Mouse (Mus musculus) brain, embryonic 14.5 days (tissue): ENCODE data around the gene Phlda1. TPM values are rescaled to one million over a fixed set of nuclear protein-coding genes. Genes with fewer than 3 reads are reported as not detected.

ENCODE experiments used
- DNase-seq: peaks from one replicate; pipeline ENCODE4 v3.0.0-alpha.2; 2011; ENCODE audit warnings: low read depth
- CTCF ChIP-seq: fragments of 200-500 bp; IDR thresholded peaks from 2 replicates; pipeline ENCODE4 v1.5.1; 2012; ENCODE audit warnings: inconsistent platforms, mild to moderate bottlenecking, moderate library complexity, borderline replicate concordance; ENCODE audit not compliant: insufficient read depth, insufficient read length; ENCODE audit errors: extremely low read depth
- POLR2A ChIP-seq: fragments of 200-500 bp; IDR thresholded peaks from 2 replicates; pipeline ENCODE4 v1.6.1; 2012; ENCODE audit warnings: mild to moderate bottlenecking, inconsistent platforms, borderline replicate concordance; ENCODE audit not compliant: poor library complexity, insufficient read depth, insufficient read length, severe bottlenecking; ENCODE audit errors: extremely low read depth
- polyA plus RNA-seq: library from polyadenylated mRNA; depleted of rRNA; stranded (reverse); fragments of >200 nt; gene quantifications from 2 replicates; pipeline ENCODE4 v1.2.3, GENCODE M21; 2012; rRNA removed

The Phlda1 gene
- 28.5 and 40.6 TPM in 2 replicates for polyA plus RNA-seq

DNA sequence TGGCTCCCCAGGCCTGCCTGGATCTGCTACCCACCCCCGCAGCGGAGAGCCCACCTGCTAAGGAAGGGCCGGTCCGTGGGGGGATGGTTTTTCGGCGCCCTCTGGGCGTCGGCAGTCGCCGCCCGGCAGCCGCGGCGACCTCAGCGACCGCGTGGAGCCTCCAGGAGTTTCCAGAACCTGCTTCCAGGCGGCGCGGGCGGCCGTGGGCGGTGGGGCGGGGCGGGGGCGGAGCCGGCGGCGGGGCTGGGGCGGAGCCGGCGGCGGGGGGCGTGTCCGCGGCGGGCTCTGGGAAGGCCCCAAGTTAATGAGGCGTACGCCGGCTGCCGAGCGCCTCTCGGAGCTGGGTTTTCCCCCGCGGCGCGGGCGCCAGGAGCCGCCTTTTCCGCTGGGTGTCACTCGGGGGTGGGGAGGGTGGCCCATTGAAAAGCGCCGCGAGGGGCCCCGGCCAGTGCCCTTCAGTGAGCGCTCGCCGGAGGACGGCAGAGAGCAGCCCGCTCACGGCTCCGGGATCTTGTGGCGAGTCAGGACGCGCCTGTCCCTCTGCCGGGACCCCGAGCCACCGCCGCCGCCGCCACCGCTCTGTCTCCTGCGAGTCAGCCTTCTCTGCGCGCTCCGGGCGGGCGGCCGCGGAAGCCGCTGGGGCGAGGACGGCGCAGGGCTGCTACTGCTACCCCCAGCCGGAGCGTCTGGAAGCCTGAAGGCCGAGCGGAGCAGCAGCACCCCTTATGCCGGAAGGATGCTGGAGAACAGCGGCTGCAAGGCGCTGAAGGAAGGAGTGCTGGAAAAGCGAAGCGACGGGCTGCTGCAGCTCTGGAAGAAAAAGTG, at the start of gene Phlda1:
Phlda1 (plus strand) TSS at position 186 of the 825 bp plus-strand sequence.
- TF ChIP-seq POLR2A (peak; percentile 56; the same call in 1 of the 2 replicates), CTCF (0 out of 2 replicates have a peak, but pooled peaks have one; percentile 24)
- peak; percentile 94 for DNase-seq

DNA sequence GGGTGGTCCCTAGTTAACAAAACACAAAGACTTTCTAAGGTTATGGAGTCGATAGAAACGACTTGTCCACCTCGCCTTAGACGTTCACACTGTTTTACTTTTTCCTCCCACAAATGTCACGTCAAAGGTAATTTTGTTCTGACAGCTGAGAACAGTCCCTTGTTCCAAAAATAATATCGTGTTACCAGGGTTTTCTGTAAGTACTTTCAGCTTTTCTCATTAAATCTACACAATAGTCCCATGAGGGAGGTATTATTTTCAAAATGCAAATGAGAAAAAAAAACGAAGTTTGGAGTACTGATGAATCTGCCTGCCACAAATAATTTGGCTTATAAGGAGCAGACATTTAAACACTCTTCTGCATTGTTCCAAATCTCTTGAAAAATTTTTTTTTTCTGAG, 48.0 kb upstream of the Phlda1 start:
- DNase-seq = no peak
- TF ChIP-seq CTCF (no peak), POLR2A (no peak)

DNA sequence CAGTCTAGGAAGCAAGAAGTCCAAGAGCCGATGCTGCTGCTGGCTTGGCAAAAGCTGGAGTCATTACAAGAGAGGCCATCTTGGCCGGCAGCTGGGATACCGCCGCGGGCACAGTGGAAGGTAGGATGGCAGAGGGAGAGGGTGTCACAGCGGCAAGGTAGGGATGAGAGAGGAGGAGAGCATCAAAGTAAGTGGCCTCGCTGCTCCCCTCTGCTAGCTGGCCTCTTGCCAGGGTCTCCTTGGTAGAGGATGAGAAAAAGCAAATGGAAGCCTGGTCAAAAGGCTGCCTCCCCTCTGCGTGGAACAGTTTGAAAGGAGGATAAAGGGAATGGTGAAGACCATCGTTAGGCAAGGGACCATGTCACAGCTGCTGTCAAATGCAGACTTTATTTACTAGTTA, 47.0 kb upstream of the Phlda1 start:
- TF ChIP-seq CTCF = no peak
- DNase-seq = peak; percentile 62

DNA sequence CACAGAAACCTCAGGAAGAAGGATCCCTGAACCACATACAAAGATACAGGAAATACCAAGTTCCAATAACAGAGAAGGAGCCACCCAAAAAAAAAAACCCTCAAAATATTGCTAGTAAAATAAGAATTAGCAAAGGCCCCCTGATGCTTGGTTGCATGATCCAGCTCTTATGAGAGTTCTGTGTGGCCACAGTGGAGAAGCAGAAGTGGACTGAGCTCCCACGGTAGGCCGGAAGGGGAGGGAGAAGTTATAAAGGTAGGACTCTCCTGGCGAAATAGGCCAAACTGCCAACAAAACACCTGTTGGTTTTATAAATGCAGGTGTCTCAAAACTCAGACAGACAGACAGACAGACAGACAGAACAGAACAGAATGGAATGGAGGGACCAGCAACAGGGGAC, 46.2 kb upstream of the Phlda1 start:
- TF ChIP-seq POLR2A (no peak), CTCF (no peak)
- DNase-seq = no peak

DNA sequence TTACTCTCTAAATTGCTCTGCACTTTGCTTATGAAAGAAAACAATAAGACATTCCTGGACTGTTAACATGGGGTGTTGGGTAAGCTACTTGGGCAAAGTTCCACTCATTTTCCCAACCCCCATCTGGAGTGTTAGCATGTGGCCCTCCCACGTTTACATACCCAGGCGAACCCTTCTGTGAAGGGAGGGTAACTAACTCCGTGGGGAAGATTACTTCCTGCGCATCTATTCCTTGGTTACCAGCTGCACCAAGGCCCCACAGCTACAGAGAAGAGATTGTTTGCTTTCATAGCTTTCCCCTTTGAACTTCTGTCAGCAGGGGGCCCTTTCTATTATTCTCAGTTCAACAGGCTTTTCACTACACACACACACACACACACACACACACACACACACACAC, 45.7 kb upstream of the Phlda1 start:
- DNase-seq = peak; percentile 65
- TF ChIP-seq CTCF (no peak), POLR2A (no peak)

DNA sequence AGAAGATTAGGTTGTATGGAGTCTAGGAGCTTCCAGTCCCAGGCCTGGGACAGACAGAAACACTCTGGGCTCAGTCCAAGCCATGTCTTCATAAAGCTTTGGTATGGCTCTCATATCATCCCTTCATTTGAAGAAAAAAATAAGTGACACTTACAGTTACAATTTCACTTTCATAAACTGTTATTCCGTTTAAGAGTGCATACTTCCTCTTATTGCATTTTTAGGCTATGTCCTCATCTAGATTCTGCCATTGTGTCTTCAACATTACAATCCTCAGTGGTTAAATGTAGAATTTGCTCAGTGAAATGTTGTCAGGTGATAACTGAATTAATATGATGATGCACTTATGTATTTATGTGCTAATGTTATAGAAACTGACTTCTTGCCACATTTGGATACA, 41.3 kb upstream of the Phlda1 start:
- TF ChIP-seq CTCF = no peak
- TF ChIP-seq POLR2A = no peak
- DNase-seq = no peak

DNA sequence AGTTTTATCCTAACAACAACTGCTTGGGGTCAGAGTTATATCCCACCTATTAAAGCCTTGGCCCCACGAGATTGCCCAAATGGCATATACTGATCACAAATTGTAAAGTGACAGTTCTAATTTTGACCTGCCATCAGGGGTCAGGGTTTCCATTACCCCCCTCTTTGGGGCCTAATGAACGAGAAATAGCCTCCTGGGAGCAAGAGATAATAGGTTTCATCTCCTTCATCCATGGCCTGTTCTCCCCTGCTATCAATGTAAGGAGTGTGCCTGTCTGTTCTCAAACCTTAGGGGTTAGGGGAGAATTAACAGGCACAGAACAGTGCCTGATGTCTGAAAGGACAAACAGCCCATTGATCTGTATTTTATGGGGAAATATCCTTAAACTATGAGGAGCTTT, 40.7 kb upstream of the Phlda1 start:
- no peak for DNase-seq
- TF ChIP-seq POLR2A (no peak), CTCF (no peak)

DNA sequence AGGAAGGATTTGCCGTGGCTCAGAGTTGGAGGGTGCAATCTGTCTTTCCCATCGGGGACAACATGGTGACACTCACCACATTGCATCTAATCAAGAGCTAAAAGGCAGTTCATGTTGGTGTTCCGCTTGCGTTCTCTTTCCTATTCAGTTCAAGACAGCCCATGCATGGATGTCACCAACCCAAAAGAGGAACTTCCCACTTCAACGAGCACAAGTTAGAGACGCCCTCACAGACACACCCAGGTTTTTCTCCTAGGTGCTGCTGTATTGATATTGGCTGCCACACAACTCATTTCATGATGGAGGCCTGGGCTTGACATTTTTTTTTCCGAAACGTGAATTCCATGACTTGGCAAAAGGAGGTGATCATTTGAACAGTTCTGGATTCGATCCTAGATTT, 34.9 kb upstream of the Phlda1 start:
- TF ChIP-seq POLR2A (no peak), CTCF (no peak)
- no peak for DNase-seq

DNA sequence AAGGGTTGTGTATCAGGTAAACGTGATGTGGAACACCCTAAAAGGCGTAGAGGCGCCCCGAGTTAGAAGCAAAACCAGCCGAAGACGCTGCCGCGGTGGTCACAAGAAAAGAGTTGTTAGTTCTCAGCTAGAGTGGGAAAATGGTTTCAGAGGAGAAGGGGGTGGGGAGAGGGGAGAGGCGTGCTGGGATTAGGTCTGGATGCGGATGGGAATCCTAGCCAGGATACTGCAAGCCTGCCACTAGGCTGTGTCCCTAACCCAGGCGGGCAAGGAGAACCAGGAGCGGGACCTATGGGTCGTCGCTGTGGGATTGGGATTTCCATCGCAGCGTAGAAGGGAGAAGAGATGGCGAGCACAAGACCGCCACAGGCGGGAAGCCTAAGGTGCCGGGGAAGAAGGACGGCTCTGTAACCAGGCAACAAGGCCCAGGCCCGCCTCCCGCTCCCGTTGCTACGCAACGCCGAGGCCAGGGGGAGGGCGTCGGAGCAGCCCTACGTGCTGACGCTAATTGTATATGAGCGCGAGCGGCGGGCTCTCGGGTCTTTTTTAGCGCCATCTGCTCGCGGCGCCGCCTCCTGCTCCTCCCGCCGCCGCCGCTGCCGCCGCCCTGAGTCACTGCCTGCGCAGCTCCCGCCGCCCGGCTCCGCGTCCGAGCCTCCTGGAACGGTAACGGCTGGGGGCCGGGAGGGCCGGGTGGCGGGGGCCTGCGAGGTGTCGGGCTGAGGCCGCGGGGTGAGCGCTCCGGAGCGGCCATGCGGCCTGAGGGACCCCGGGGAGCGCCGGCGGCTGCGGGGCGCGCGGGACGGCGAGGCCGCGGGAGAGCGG, 33.2 kb upstream of the Phlda1 start, which contains the start of gene Nap1l1:
Nap1l1 (plus strand) TSS at position 538 of the 825 bp plus-strand sequence.
- peak; percentile 74 for TF ChIP-seq POLR2A
- no peak for TF ChIP-seq CTCF
- DNase-seq = peak; percentile 99

DNA sequence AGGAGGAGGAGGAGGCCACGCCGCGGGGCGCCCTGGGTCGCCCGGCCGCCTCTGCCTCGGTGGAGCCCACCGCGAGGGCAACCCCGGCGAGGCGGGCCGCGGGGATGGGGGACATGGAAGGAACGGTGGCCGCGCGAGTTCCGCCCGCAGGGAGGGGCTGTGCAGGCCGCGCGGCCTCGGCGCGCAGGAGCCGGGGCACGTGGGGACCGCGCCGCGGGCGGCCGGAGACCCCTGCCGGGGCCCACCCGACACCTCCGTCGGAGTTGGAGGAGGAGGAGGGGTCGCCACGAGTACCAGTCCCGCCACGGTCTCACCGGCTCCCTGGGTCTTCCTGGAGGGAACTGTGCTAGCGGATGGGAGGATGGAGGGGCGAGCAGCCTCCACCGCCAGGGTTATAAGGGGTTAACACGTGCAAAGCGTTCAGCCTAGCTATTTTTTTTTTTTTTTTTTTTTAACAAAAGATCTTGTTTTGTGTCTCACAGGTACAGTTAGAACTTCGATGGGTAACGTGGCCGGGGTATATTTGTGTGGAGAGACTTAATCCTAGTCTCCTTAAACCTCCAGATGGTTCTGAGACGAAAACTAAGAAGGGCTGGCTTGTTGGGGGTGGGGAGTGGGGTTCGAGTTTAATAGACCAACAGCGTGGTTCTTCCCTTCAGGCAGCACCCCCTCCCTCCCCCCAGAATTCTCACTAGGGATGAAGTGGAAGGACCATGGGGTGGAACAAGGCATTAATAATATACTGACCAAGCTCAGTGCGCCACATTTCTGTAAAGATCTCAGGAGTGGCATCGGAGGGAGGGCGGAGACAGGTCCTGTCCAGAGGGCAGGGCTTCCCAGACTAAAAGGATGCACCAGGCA, 32.3 kb upstream of the Phlda1 start:
- DNase-seq = peak; percentile 73

DNA sequence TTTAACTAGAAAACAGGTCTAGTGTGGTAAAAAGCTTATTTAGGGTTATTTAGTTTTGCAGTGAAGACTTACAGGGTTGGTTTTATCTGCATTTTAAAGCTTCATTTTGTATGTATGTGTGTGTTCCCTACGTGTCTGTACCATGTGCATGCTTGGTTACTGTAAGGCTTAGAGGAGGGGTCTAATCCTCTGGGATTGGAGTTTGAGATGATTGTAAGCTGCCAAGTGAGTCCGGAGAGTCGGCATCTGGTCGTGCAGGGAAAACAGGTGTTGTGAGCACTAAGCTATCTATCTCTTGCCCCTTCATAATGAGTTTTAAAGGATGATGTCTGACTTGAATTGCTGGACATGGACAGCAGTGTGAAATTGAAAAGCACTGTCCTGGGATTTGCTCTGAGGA, 29.8 kb upstream of the Phlda1 start:
- TF ChIP-seq POLR2A = no peak
- peak; percentile 38 for DNase-seq

More for the DNA sequence above, 32.3 kb upstream of the Phlda1 start:
- TF ChIP-seq CTCF (no peak), POLR2A (no peak)
